Mouse (Mus musculus): ENCODE data around the gene Gnptab. TPM values are rescaled to one million over a fixed set of nuclear protein-coding genes. Genes with fewer than 3 reads are reported as not detected.
A peak's percentile ranks its signal among the peaks of the same experiment; 100 is the strongest.

The Gnptab gene
- 25.1 and 34.0 TPM in 2 replicates for total RNA-seq (2012; rRNA removed)

- Histone ChIP-seq H3K27ac (ENCODE audit: insufficient read depth, low read depth, low read length, poor library complexity, severe bottlenecking) (no peak within 1 kb of the TSS), H3K4me1 (ENCODE audit: control insufficient read depth in 2 of 2, insufficient read depth in 2 of 2, low read length in 2 of 2, poor library complexity in 1 of 2) (peaks cover 3 to 8% of the 10 kb centered on the region in 2 experiments; a peak in 1 of 4 replicates), H3K4me3 (ENCODE audit: insufficient read depth in 1 of 2, low read depth in 1 of 2, low read length in 2 of 2, poor library complexity in 1 of 2, severe bottlenecking in 1 of 2) (peak within 1 kb of the TSS; percentile 79 to 86), H3K9me3 (ENCODE audit: control insufficient read depth, insufficient read depth, low read depth, low read length) (no peaks in the 10 kb centered on the region), H3K36me3 (ENCODE audit: control insufficient read depth, insufficient read depth, low read length, poor library complexity, severe bottlenecking) (no peaks in the 10 kb centered on the region), H3K9ac (ENCODE audit: insufficient read depth, low read depth, low read length, poor library complexity, severe bottlenecking) (peak within 1 kb of the TSS; percentile 80)
- in situ Hi-C loops (cut with MboI; ENCODE audit: low sequenced_read_pairs in 2 of 2, unreplicated experiment in 2 of 2) = no loop called here
- DNase-seq (ENCODE audit: low read depth, low spot score) = peak; percentile 65
- TF ChIP-seq ZNF384 (IDR thresholded peaks at IDR 0.05; ENCODE audit: low read depth, low read length) (no peak), MAFK (IDR thresholded peaks at IDR 0.05; ENCODE audit: insufficient read depth, low read depth, low read length) (no peak), CHD2 (IDR thresholded peaks at IDR 0.05; ENCODE audit: low read depth, low read length) (no peak), ZC3H11A (IDR thresholded peaks at IDR 0.05; ENCODE audit: borderline replicate concordance, low read depth, low read length) (no peak), HCFC1 (IDR thresholded peaks at IDR 0.05; ENCODE audit: borderline replicate concordance, insufficient read depth, low read length) (no peak)
Observed at GRCm38 (mm10) chr10:88379013-88379885, at the start of gene Gnptab, which contains the start of gene Dram1. TSS of gene Gnptab (plus strand) at chr10:88379132. TSS of gene Dram1 (minus strand) at chr10:88379080.

GRCm38 (mm10) chr10:88330695-88331094, 48.2 kb upstream of the Gnptab start:
- no peak overlapping the region for H3K9ac ChIP-seq (ENCODE audit: insufficient read depth, low read depth, low read length, poor library complexity, severe bottlenecking)
- no peaks in the 10 kb centered on the region for H3K4me1 ChIP-seq (ENCODE audit: control insufficient read depth in 2 of 2, insufficient read depth in 2 of 2, low read length in 2 of 2, poor library complexity in 1 of 2)
- H3K36me3 ChIP-seq (ENCODE audit: control insufficient read depth, insufficient read depth, low read length, poor library complexity, severe bottlenecking) = no peaks in the 10 kb centered on the region
- in situ Hi-C loops (cut with MboI; ENCODE audit: low sequenced_read_pairs in 2 of 2, unreplicated experiment in 2 of 2) = no loop called here
- TF ChIP-seq MAFK (IDR thresholded peaks at IDR 0.05; ENCODE audit: insufficient read depth, low read depth, low read length) (peak; percentile 88), CHD2 (IDR thresholded peaks at IDR 0.05; ENCODE audit: low read depth, low read length) (no peak)
- H3K27ac ChIP-seq (ENCODE audit: insufficient read depth, low read depth, low read length, poor library complexity, severe bottlenecking) = no peak overlapping the region
- H3K9me3 ChIP-seq (ENCODE audit: control insufficient read depth, insufficient read depth, low read depth, low read length) = no peaks in the 10 kb centered on the region
- H3K4me3 ChIP-seq (ENCODE audit: insufficient read depth in 1 of 2, low read depth in 1 of 2, low read length in 2 of 2, poor library complexity in 1 of 2, severe bottlenecking in 1 of 2) = no peak overlapping the region
- DNase-seq (ENCODE audit: low read depth, low spot score) = no peak

GRCm38 (mm10) chr10:88340660-88341059, 38.3 kb upstream of the Gnptab start:
- no peak overlapping the region for H3K4me3 ChIP-seq (ENCODE audit: insufficient read depth in 1 of 2, low read depth in 1 of 2, low read length in 2 of 2, poor library complexity in 1 of 2, severe bottlenecking in 1 of 2)
- H3K9me3 ChIP-seq (ENCODE audit: control insufficient read depth, insufficient read depth, low read depth, low read length) = no peaks in the 10 kb centered on the region
- peaks cover 0 to 4% of the 10 kb centered on the region in 2 experiments; a peak in 1 of 4 replicates for H3K4me1 ChIP-seq (ENCODE audit: control insufficient read depth in 2 of 2, insufficient read depth in 2 of 2, low read length in 2 of 2, poor library complexity in 1 of 2)
- no peak overlapping the region for H3K27ac ChIP-seq (ENCODE audit: insufficient read depth, low read depth, low read length, poor library complexity, severe bottlenecking)
- no peaks in the 10 kb centered on the region for H3K36me3 ChIP-seq (ENCODE audit: control insufficient read depth, insufficient read depth, low read length, poor library complexity, severe bottlenecking)
- H3K9ac ChIP-seq (ENCODE audit: insufficient read depth, low read depth, low read length, poor library complexity, severe bottlenecking) = no peak overlapping the region
- no peak for DNase-seq (ENCODE audit: low read depth, low spot score)
- in situ Hi-C loops (cut with MboI; ENCODE audit: low sequenced_read_pairs in 2 of 2, unreplicated experiment in 2 of 2) = no loop called here
- no peak for TF ChIP-seq MAFK (IDR thresholded peaks at IDR 0.05; ENCODE audit: insufficient read depth, low read depth, low read length)
- no peak for TF ChIP-seq ZNF384 (IDR thresholded peaks at IDR 0.05; ENCODE audit: low read depth, low read length)
- no peak for TF ChIP-seq CHD2 (IDR thresholded peaks at IDR 0.05; ENCODE audit: low read depth, low read length)
- TF ChIP-seq HCFC1 (IDR thresholded peaks at IDR 0.05; ENCODE audit: borderline replicate concordance, insufficient read depth, low read length) = no peak
- TF ChIP-seq ZC3H11A (IDR thresholded peaks at IDR 0.05; ENCODE audit: borderline replicate concordance, low read depth, low read length) = no peak

GRCm38 (mm10) chr10:88341368-88341767, 37.6 kb upstream of the Gnptab start:
- no peak for DNase-seq (ENCODE audit: low read depth, low spot score)
- in situ Hi-C loops (cut with MboI; ENCODE audit: low sequenced_read_pairs in 2 of 2, unreplicated experiment in 2 of 2) = no loop called here
- no peak overlapping the region for H3K9ac ChIP-seq (ENCODE audit: insufficient read depth, low read depth, low read length, poor library complexity, severe bottlenecking)
- TF ChIP-seq MAFK (IDR thresholded peaks at IDR 0.05; ENCODE audit: insufficient read depth, low read depth, low read length) = no peak
- TF ChIP-seq HCFC1 (IDR thresholded peaks at IDR 0.05; ENCODE audit: borderline replicate concordance, insufficient read depth, low read length) = no peak
- TF ChIP-seq ZNF384 (IDR thresholded peaks at IDR 0.05; ENCODE audit: low read depth, low read length) = no peak
- TF ChIP-seq ZC3H11A (IDR thresholded peaks at IDR 0.05; ENCODE audit: borderline replicate concordance, low read depth, low read length) = no peak
- TF ChIP-seq CHD2 (IDR thresholded peaks at IDR 0.05; ENCODE audit: low read depth, low read length) = no peak
- no peaks in the 10 kb centered on the region for H3K9me3 ChIP-seq (ENCODE audit: control insufficient read depth, insufficient read depth, low read depth, low read length)
- H3K27ac ChIP-seq (ENCODE audit: insufficient read depth, low read depth, low read length, poor library complexity, severe bottlenecking) = no peak overlapping the region
- peaks cover 0 to 9% of the 10 kb centered on the region in 2 experiments; a peak in 2 of 4 replicates for H3K4me1 ChIP-seq (ENCODE audit: control insufficient read depth in 2 of 2, insufficient read depth in 2 of 2, low read length in 2 of 2, poor library complexity in 1 of 2)
- no peak overlapping the region for H3K4me3 ChIP-seq (ENCODE audit: insufficient read depth in 1 of 2, low read depth in 1 of 2, low read length in 2 of 2, poor library complexity in 1 of 2, severe bottlenecking in 1 of 2)
- H3K36me3 ChIP-seq (ENCODE audit: control insufficient read depth, insufficient read depth, low read length, poor library complexity, severe bottlenecking) = no peaks in the 10 kb centered on the region

Measured in ES-E14 (cell line).